Mouse (Mus musculus): ENCODE results near the gene Rimbp2.
"Not testable (repeated sequence)": the region's sequence is repeated elsewhere in the genome, so short reads cannot be mapped to it uniquely, and the experiment has no call there.

The Rimbp2 gene

GRCm38 (mm10) chr5:128761118-128761517 is 192.2 kb downstream of the Rimbp2 start:
- DNase-seq (ENCODE audit: low read depth, low spot score), result no peak

DNA sequence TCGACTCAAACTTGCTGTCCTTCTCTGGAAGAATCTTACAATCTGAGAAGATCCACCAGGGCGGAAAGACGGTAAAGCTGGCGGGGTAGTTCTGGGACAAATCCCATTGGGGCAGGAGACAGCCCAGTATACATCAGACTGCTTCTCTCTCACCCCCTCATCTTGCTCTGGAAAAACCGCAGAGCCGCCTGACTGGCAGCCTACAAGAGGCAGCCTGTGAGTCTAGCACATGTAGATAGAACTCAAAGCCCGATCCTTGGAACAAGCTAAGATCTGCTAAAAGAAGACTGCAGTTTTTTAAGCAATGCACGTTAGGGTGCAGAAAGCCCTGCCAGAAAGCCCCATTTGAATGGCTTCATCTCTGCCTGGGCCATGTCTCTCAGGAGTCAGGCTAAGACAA is 207.0 kb downstream of the Rimbp2 start:
- no peak for DNase-seq (ENCODE audit: low read depth, low spot score)

- DNase-seq (ENCODE audit: low read depth, low spot score), result no peak
Measured at GRCm38 (mm10) chr5:128745206-128745605, 208.1 kb downstream of the Rimbp2 start.

DNA sequence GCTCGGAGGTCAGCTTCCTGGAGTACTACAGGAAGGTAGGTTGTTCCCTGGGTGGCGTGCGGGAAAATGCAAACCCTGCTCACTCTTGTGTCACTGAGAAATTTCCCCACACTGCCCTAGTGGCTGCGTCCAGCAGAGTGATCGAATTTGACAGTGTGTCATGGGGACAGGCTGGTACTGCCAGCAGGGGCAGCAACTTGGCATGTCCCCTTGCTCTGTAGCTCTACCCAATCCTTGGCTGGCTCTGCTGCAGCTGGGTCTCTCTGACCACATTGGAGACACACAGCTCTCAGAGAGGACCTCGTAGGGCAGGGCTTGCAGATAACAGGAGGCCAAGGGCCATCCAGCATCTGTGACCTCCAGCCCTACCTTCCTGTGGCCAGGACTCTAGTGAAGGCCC is 208.9 kb downstream of the Rimbp2 start:
- no peak for DNase-seq (ENCODE audit: low read depth, low spot score)

- DNase-seq (ENCODE audit: low read depth, low spot score), result no peak
Measured at GRCm38 (mm10) chr5:128739838-128740171, 213.5 kb downstream of the Rimbp2 start.

DNA sequence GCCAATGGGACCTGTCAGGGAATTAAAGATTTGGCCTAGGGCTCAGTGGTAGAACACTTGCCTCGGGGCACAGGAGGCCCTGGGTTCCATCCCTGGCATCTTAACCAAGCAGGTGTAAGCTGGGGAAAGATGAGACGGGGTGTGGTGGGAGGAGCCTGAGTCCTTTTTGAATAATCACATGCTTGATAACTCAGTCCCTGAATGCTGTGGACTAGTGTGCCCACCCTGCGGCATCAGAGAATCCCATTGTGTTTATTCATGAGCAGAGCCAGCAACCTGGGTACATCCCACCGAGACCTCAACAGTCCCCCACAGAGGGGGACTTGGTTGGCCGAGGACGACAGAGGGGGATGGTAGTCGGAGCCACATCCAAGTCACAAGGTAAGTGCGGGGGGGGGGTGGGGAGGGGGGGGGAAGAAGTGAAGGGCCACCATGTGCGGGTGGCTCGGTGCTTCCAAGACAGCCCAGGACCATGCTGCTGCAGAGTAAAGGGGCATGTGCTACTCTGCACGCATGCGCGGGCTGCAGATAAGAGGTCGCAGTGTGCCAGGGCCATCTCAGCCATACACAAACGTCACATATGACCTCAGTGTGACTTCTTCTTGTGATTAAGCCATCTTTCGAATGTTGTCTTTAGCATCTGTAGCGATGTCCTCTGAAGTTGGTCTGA is 214.0 kb downstream of the Rimbp2 start:
- no peak for DNase-seq (ENCODE audit: low read depth, low spot score)

- no peak for DNase-seq (ENCODE audit: low read depth, low spot score)
Measured at GRCm38 (mm10) chr5:128735921-128736320, 217.4 kb downstream of the Rimbp2 start.

DNA sequence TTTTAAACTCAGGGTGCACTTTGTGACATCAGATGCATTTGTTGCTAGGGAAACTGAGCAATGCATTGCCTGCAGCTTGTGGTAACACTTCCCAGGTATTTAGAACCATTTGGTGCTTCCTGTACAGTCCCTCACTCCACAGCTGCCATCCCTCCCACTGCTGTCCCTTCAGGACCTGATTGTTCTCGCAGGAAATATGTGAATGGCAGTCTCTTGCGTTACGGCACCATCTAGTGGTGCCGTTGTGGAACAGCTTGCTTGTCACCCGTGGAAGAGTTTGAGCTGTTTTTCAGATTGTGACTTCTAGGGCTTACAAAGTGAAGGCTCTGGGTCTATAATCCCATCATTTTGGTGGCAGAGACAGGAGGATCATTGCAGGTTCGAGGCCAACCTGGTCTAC is 219.3 kb downstream of the Rimbp2 start:
- peak; percentile 32 for DNase-seq (ENCODE audit: low read depth, low spot score)

- DNase-seq (ENCODE audit: low read depth, low spot score), result no peak
Measured at GRCm38 (mm10) chr5:128732416-128733014, 220.8 kb downstream of the Rimbp2 start.

DNA sequence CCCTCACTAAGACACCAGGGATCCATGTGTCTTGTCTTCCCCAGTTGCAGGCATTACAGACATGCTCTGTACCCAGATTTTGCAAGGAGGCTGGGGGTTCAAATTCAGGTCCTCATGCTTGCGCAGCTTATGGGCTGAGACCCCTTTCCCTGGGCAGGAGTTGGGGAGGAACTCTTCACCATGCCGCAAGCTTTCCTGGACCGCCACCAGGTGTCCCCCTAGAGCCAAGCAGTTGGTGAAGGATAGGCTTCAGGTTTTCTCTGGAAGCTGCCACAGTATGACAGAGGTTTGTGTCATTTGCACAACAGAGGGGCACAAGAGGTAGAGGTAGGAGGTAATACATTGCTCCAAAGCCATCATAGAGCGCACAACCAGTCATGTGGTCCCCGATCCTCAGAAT is 222.7 kb downstream of the Rimbp2 start:
- no peak for DNase-seq (ENCODE audit: low read depth, low spot score)

- no peak for DNase-seq (ENCODE audit: low read depth, low spot score)
Measured at GRCm38 (mm10) chr5:128729341-128729740, 223.9 kb downstream of the Rimbp2 start.

DNA sequence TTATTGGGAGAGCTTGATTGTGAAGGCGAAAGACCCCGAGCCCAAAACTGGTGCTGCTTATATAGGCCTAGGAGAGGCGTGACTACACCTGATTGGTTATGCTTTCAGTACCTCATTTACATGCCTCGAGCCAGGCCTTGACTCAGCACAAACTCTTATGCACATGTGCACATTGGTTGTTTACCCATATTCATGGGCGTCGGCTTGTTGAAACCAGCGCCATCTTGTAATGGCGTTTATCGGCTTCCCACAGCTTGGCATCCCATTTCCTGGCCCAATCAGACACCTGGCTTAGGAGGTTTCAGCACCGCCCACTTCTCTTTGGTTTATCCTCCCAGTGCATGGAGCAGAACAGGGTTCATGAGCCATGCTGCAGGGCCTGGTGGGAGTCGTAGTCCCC is 232.8 kb downstream of the Rimbp2 start:
- DNase-seq (ENCODE audit: low read depth, low spot score), result not testable (repeated sequence)

DNA sequence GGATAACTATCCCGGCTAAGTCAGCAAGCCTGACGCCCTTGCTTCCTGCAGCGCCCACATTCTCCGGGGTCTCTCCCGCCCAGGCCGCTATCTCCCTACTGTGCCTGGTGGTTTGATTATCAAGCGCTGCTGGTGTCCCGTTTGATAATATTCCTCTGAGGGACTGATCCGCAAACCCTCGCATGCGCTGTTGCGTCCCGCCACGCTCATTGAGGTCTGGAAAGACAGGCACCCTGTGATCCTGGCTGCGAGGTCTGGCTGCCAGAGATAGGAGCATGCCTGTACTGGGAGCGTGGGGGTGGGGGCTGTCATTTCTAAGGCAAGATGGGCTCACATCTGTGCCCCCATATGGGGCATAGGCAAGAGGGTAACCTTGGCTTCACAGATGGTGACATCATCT is 238.1 kb downstream of the Rimbp2 start:
- DNase-seq (ENCODE audit: low read depth, low spot score), result no peak

DNA sequence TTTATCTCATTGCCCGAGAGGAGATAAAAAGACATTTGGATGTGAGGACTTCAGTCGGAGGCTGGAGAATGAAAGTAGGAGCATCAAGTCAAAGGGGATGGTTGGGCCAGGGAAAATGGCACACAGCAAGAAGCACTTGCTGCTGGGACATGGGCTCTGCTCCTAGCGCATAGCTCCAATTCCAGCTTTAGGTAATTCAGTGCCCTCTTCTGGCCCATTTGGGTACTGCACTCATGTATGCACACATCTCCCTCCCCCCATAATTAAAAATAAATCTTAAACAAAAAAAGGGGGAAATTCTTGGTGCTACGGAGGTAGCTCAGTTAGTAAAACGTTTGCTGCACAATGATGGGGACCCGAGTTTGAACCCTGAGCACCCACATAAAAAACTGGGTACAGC is 241.4 kb downstream of the Rimbp2 start:
- no peak for DNase-seq (ENCODE audit: low read depth, low spot score)

GRCm38 (mm10) chr5:128710596-128710995 is 242.7 kb downstream of the Rimbp2 start:
- no peak for DNase-seq (ENCODE audit: low read depth, low spot score)

- no peak for DNase-seq (ENCODE audit: low read depth, low spot score)
Measured at GRCm38 (mm10) chr5:128708929-128709328, 244.4 kb downstream of the Rimbp2 start.
